In genomic region chr7:79802037-79802436, GRCm38 (mm10) we compare ENCODE assay signal across 28 mouse cellular contexts. TPM values are rescaled to one million over a fixed set of nuclear protein-coding genes. Genes with fewer than 3 reads are reported as not detected.
"Had no signal": no experiment of that assay in that cellular context is flagged by ENCODE, and none has a peak within 500 bp of the region (broad histone marks: within the 10 kb centered on the region; RNA-seq: fewer than 3 reads in every experiment).

No protein-coding gene starts in this region.

- H3K4me1 ChIP-seq: forebrain, embryonic 12.5 days; forebrain, embryonic 13.5 days; forebrain, embryonic 15.5 days had no signal

- H3K4me2 ChIP-seq: embryonic facial prominence, embryonic 12.5 days; embryonic facial prominence, embryonic 13.5 days; embryonic facial prominence, embryonic 15.5 days; forebrain, embryonic 12.5 days; forebrain, embryonic 13.5 days; forebrain, embryonic 15.5 days had no signal

- H3K9ac ChIP-seq: embryonic facial prominence, embryonic 12.5 days; embryonic facial prominence, embryonic 13.5 days; embryonic facial prominence, embryonic 15.5 days; forebrain, embryonic 12.5 days; forebrain, embryonic 13.5 days; forebrain, embryonic 15.5 days; forebrain, postnatal 0 days had no signal

- H3K27ac ChIP-seq: embryonic facial prominence, embryonic 10.5 days; embryonic facial prominence, embryonic 12.5 days; embryonic facial prominence, embryonic 13.5 days; embryonic facial prominence, embryonic 15.5 days; forebrain, embryonic 10.5 days; forebrain, embryonic 12.5 days; forebrain, embryonic 13.5 days; forebrain, embryonic 15.5 days; gastrocnemius, adult 2 months had no signal

- H3K4me3 ChIP-seq: embryonic facial prominence, embryonic 10.5 days; embryonic facial prominence, embryonic 12.5 days; embryonic facial prominence, embryonic 13.5 days; embryonic facial prominence, embryonic 15.5 days; erythroblast, embryonic 14.5 days; forebrain, embryonic 10.5 days; forebrain, embryonic 12.5 days; forebrain, embryonic 13.5 days; forebrain, embryonic 15.5 days; gastrocnemius, adult 2 months had no signal

- ATAC-seq: forebrain, embryonic 13.5 days; forebrain, embryonic 14.5 days; forebrain, embryonic 15.5 days; forebrain, embryonic 16.5 days; forebrain, postnatal 0 days had no signal

- H3K27me3 ChIP-seq: embryonic facial prominence, embryonic 12.5 days; embryonic facial prominence, embryonic 15.5 days; forebrain, embryonic 15.5 days had no signal

- DNase-seq: cerebellum, adult 18-20 months; cerebellum, adult 2 months; cerebellum, adult 8-10 months; cerebellum, adult 9-10 months; cerebellum, adult 9-11 months; cerebellum, postnatal 10 days; cerebellum, postnatal 14 days; cerebellum, postnatal 25 days; cerebellum, postnatal 36 days; embryo, embryonic 11 days; forebrain, postnatal 0 days; gastrocnemius, adult 2 months; gastrocnemius, postnatal 10 days; gastrocnemius, postnatal 14 days; gastrocnemius, postnatal 25 days; gastrocnemius, postnatal 36 days had no signal

- H3K36me3 ChIP-seq: embryonic facial prominence, embryonic 10.5 days; embryonic facial prominence, embryonic 12.5 days; embryonic facial prominence, embryonic 13.5 days; embryonic facial prominence, embryonic 15.5 days; forebrain, embryonic 10.5 days; forebrain, embryonic 12.5 days; forebrain, embryonic 15.5 days had no signal

- H3K9me3 ChIP-seq: embryonic facial prominence, embryonic 10.5 days; embryonic facial prominence, embryonic 12.5 days; embryonic facial prominence, embryonic 13.5 days; embryonic facial prominence, embryonic 15.5 days; forebrain, embryonic 10.5 days; forebrain, embryonic 12.5 days; forebrain, embryonic 13.5 days; forebrain, embryonic 15.5 days had no signal

RNA-seq across cellular contexts. Expression of gene Mesp1, which starts 8.4 kb away (rescaled TPM):
- polyA plus RNA-seq: cerebellum, adult 2 months; embryonic facial prominence, embryonic 12.5 days; embryonic facial prominence, embryonic 13.5 days; forebrain, embryonic 10.5 days; forebrain, embryonic 12.5 days; forebrain, embryonic 13.5 days; forebrain, embryonic 14.5 days; forebrain, embryonic 15.5 days; forebrain, embryonic 16.5 days had no signal

RNA-seq across cellular contexts. Expression of gene Mesp2, which starts 8.5 kb away (rescaled TPM):
- polyA plus RNA-seq: embryonic facial prominence, embryonic 11.5 days; erythroblast, embryonic 14.5 days had no signal

RNA-seq across cellular contexts. Expression of gene Wdr93, which starts 59.1 kb away (rescaled TPM):
- polyA plus RNA-seq: erythroblast, embryonic 14.5 days had no signal

RNA-seq across cellular contexts. Expression of gene Pex11a, which starts 59.1 kb away (rescaled TPM):
- polyA plus RNA-seq: erythroblast, embryonic 14.5 days had no signal
